Mouse (Mus musculus) midbrain, embryonic 11.5 days (tissue): ENCODE results near the gene Tsn. TPM values are rescaled to one million over a fixed set of nuclear protein-coding genes. Genes with fewer than 3 reads are reported as not detected.

Experiments used
- ATAC-seq: fragments of 200-750 bp; cut with Nextera tagmentation; 2 replicates; pipeline ENCODE4 v1.8.0; 2017; ENCODE audit warnings: moderate TSS enrichment, moderate library complexity; ENCODE audit not compliant: low FRiP score
- DNase-seq: peaks from one replicate; pipeline ENCODE4 v3.0.0; 2015; ENCODE audit warnings: low spot score; ENCODE audit errors: missing footprints
- H3K27ac ChIP-seq: fragments of 300-500 bp; sonication (generic); 2 replicates; pipeline ENCODE4 v1.5.1; 2014; ENCODE audit warnings: low read depth, low read length
- H3K27me3 ChIP-seq: fragments of 300-500 bp; sonication (generic); 2 replicates; pipeline ENCODE4 v1.6.1; 2014; ENCODE audit warnings: mild to moderate bottlenecking, low read length, moderate library complexity, mixed read lengths; ENCODE audit not compliant: control insufficient read depth, insufficient read depth
- H3K36me3 ChIP-seq: fragments of 300-500 bp; sonication (generic); 2 replicates; pipeline ENCODE4 v1.6.1; 2014; ENCODE audit warnings: mild to moderate bottlenecking, low read length, moderate library complexity, mixed read lengths; ENCODE audit not compliant: control insufficient read depth, insufficient read depth
- H3K4me1 ChIP-seq: fragments of 300-500 bp; sonication (generic); 2 replicates; pipeline ENCODE4 v1.6.1; 2014; ENCODE audit warnings: low read length; ENCODE audit not compliant: control insufficient read depth, insufficient read depth
- H3K4me2 ChIP-seq: fragments of 300-500 bp; sonication (generic); 2 replicates; pipeline ENCODE4 v1.6.1; 2014; ENCODE audit warnings: mild to moderate bottlenecking, moderate library complexity
- H3K4me3 ChIP-seq: fragments of 300-500 bp; sonication (generic); 2 replicates; pipeline ENCODE4 v1.5.1; 2014; ENCODE audit warnings: low read depth, low read length
- H3K9ac ChIP-seq: fragments of 300-500 bp; sonication (generic); 2 replicates; pipeline ENCODE4 v1.6.1; 2014; ENCODE audit warnings: low read length
- H3K9me3 ChIP-seq: fragments of 300-500 bp; sonication (generic); 2 replicates; pipeline ENCODE4 v1.6.1; 2016; ENCODE audit warnings: low read length; ENCODE audit not compliant: control insufficient read depth
- WGBS: fragments of 180-500 bp; shearing (Covaris S2); extraction: QIAGEN DNeasy Blood & Tissue Kit; methylation state at CpG from one replicate; pipeline ENCODE4 v1.1.7; 2014; 5-methylcytosine and 5-hydroxymethylcytosine counted together
- polyA plus RNA-seq: library from polyadenylated mRNA; unstranded; fragments of >200 nt; fragmentation: Nextera tagmentation; extraction: Ambion mirVana; gene quantifications from 2 replicates; pipeline ENCODE4 v1.2.1, GENCODE M21; 2014

Gene Tsn
- polyA plus RNA-seq, 1 experiment from 2014 or later: 445 TPM

DNA sequence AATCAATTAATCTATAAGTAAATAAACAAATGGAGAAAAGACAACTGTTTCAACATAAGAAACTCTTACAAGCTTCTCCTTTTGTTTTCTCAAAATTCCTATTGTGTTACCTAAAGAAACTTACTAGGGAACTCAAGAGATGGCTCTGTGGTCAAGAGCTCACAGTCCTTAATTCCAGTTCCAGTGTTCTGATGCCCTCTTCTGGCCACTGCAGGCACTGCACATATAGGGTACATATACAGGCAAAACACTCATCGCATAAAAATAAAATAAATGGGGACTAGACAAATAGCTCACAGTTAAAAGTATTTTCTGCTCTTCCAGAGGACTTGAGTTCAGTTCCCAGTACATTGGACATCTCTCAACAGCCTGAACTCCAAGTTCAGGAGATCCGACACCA lies 9.2 kb upstream of the Tsn start:
- Histone ChIP-seq H3K9ac (no peak overlapping the region), H3K4me2 (no peak overlapping the region), H3K27me3 (no peaks in the 10 kb centered on the region), H3K4me3 (no peak overlapping the region), H3K27ac (no peak overlapping the region), H3K4me1 (peaks cover 5% of the 10 kb centered on the region), H3K36me3 (peaks cover 2% of the 10 kb centered on the region; the same call in 1 of the 2 replicates), H3K9me3 (no peaks in the 10 kb centered on the region)
- WGBS: 70% methylated on average over 2 of the region's 2 CpGs
- ATAC-seq: no peak
- DNase-seq: no peak

DNA sequence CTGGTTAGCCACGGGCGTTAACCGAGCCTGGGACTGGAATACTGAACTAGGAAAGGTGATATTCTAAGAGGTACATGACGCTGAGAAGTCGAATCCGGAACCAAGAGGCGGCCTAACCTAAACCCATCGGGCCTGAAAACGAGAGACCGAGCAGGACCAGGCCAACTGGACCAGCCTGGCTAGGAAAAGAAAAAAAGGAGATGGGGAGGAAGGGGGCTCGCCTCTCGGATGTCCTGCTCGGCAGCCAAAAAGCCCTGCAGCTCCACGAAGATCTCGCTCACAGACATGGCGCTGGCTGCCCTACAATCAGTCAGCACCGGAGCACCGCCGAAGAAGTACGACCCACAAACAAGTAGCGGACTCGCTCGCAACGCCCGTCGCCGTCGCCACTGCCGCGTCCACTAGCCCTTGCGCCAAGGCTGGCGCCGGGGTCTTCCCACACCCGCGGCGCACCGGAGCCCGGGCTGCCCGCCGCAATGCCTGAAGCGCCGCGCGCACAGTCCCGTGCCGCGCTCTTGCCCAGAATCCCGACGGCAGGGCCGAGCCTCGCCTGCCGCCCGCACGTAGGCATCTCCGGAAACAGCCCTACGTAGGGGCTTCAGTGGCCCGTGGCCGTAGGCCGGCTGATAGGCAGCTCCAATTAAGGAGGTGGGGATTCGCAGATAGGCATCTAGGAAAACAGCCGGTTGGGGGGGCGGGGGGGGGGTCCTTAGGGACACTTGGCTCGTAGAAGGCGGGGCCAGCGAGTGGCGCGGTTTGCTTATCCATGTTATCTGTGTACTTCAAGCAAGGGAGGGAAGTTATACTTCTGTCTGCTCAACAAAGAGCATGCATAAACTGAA lies 538 bp downstream of the Tsn start:
- peaks cover 6% of the 10 kb centered on the region for H3K4me1 ChIP-seq
- no peaks in the 10 kb centered on the region; the same call in 1 of the 2 replicates for H3K27me3 ChIP-seq
- no peaks in the 10 kb centered on the region for H3K36me3 ChIP-seq
- under 1% methylated on average over 67 of the region's 67 CpGs for WGBS
- no peaks in the 10 kb centered on the region for H3K9me3 ChIP-seq
- peak overlapping the region; percentile 65 for H3K27ac ChIP-seq
- ATAC-seq: peak; percentile 100
- peak overlapping the region; percentile 76 for H3K4me2 ChIP-seq
- peak overlapping the region; percentile 86 for H3K9ac ChIP-seq
- DNase-seq: peak; percentile 99
- H3K4me3 ChIP-seq: peak overlapping the region; percentile 82

DNA sequence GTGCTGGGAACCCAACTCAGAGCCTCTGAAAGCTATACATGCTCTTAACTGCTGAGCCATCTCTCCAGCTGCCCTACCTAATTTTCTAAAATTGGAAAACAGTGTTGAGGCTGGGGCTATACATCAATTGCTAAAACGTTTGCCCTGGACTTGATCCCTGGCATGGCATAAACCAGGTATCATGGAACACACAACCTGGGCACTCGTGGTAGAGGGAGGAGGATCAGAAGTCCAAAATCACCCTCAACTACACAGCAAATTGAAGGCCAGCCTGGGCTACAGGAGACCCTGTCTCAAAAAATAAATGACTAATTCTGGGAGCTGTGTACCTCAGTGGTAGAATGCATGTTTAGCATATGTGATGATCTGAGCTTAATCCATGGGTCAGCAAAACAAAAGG lies 13.8 kb downstream of the Tsn start:
- H3K4me2 ChIP-seq: no peak overlapping the region
- WGBS: 91% methylated on average over 2 of the region's 2 CpGs
- no peak for ATAC-seq

DNA sequence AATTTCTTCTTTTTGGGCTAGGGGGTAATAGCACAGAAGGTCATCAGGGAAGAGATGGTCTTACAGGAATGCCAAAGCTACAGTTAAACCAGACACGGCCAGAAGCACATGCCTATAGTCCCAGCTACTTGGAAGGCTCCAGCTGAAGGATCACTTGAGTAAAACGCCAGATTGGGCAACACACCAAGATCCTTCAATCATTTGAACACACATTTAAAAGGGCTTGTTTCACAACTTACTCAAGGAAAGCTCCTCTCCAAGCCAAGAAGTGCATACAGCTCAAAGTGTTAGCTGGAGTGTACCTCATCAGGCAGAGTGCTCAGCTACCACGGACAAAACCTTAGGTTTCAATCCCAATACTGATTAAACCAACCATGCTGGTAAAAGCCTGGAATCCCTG lies 14.9 kb downstream of the Tsn start:
- no peaks in the 10 kb centered on the region for H3K4me1 ChIP-seq
- H3K9ac ChIP-seq: no peak overlapping the region
- H3K27me3 ChIP-seq: no peaks in the 10 kb centered on the region
- no peak overlapping the region for H3K27ac ChIP-seq
- H3K9me3 ChIP-seq: no peaks in the 10 kb centered on the region
- H3K36me3 ChIP-seq: peaks cover 16% of the 10 kb centered on the region
- DNase-seq (no peak), ATAC-seq (no peak)
- no peak overlapping the region for H3K4me2 ChIP-seq
- no peak overlapping the region for H3K4me3 ChIP-seq
- WGBS: 86% methylated on average over 3 of the region's 3 CpGs

More for the DNA sequence above, 13.8 kb downstream of the Tsn start:
- no peak for DNase-seq
- H3K9me3 ChIP-seq: no peaks in the 10 kb centered on the region
- peaks cover 17% of the 10 kb centered on the region for H3K36me3 ChIP-seq
- no peaks in the 10 kb centered on the region for H3K27me3 ChIP-seq
- no peak overlapping the region for H3K27ac ChIP-seq
- H3K9ac ChIP-seq: no peak overlapping the region
- H3K4me1 ChIP-seq: no peaks in the 10 kb centered on the region
- no peak overlapping the region for H3K4me3 ChIP-seq

DNA sequence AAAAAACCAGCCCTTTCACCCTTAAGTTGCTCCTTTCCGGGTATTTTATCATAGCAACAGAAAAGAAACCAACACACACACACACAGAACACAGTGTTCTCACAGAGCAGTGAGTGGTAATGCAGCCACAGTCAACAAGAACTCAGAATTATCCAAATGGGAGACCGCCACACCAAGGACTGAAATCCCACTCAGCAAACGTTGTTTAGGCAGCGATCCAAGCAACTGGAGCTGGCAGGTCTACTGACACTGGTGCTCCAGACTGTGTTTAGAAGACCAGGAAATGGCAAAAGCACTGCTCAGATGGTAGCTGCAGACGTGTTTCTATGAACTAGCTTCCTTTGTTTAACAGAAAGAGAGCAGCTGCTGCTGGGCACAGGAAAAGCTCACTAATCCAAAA lies 16.7 kb downstream of the Tsn start:
- H3K27me3 ChIP-seq: no peaks in the 10 kb centered on the region
- H3K9me3 ChIP-seq: no peaks in the 10 kb centered on the region
- no peak for DNase-seq
- H3K36me3 ChIP-seq: peaks cover 8% of the 10 kb centered on the region; the same call in 1 of the 2 replicates
- ATAC-seq: no peak
- H3K27ac ChIP-seq: no peak overlapping the region; the same call in 1 of the 2 replicates
- H3K4me3 ChIP-seq: no peak overlapping the region
- WGBS: 79% methylated on average over 5 of the region's 5 CpGs
- no peak overlapping the region for H3K9ac ChIP-seq
- no peak overlapping the region for H3K4me2 ChIP-seq
- H3K4me1 ChIP-seq: no peaks in the 10 kb centered on the region

DNA sequence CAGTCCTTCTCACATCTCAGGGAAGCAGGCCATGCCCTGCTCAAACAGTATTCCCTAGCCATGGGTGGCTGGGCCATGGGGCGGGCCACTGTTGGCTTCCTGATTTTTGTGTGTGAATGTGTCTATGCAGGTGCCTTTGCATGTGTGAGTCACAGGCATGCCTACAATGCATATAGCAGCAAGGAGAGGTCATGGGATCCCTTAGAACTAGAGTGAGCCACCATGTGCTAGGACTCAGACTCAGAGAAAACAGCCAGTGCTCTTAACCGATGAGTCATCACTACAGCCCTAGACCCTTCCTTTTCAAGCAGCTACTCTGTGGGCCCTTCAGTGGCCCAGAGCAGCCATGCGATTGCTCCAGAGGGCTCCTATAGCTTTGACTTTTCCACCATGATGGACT lies 17.3 kb downstream of the Tsn start:
- WGBS: 97% methylated on average over 3 of the region's 3 CpGs
- Histone ChIP-seq H3K4me2 (no peak overlapping the region), H3K9me3 (no peaks in the 10 kb centered on the region), H3K4me3 (no peak overlapping the region), H3K27ac (no peak overlapping the region), H3K27me3 (no peaks in the 10 kb centered on the region), H3K36me3 (peaks cover 7% of the 10 kb centered on the region; the same call in 1 of the 2 replicates), H3K9ac (no peak overlapping the region), H3K4me1 (no peaks in the 10 kb centered on the region)
- ATAC-seq (no peak), DNase-seq (no peak)

DNA sequence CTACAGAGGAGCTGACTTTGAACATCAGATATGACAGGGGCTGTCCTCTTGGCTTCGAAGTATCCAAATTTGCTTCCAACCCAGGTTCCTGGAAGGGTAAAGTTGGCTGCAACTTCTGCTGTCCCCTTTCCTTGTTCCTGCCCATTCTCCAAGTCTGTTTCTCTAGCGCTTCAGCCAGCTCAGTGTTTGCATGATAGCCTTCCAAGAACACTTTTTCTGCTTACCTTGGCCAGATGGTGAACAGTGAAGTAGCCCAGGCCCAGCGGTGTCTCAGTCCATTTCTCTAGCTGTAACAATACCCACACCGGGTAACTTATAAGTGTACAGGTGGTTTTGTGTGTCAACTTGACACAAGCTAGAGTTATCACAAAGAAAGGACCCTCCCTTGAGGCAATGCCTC lies 19.2 kb downstream of the Tsn start:
- Histone ChIP-seq H3K4me2 (no peak overlapping the region), H3K36me3 (0 out of 2 replicates have a peak, but pooled peaks cover 3% of the 10 kb centered on the region), H3K27ac (no peak overlapping the region), H3K4me1 (no peaks in the 10 kb centered on the region), H3K27me3 (no peaks in the 10 kb centered on the region), H3K9me3 (no peaks in the 10 kb centered on the region), H3K9ac (no peak overlapping the region), H3K4me3 (no peak overlapping the region)
- 85% methylated on average over 4 of the region's 4 CpGs for WGBS
- ATAC-seq: no peak
- DNase-seq: no peak

DNA sequence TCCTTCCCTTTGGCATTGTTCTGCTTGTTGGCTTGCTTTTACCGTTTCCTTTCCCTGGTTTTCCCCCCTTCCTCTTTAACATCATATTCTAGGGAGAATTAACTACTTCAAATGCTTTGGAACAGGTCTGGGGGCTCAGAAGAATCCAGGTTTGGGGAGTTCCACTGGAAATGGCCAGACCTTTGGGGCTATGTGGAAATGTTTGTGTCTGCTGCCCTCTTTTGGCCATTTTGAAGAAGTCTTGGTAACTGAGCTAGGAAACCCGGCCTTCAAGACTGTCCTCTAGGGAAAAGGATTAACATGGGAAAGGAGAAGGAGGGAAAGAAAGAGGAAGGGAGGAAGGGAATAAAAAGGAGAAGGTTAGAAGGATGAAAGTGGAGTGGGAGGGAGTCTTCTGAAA lies 36.4 kb downstream of the Tsn start:
- DNase-seq: peak; percentile 87
- Histone ChIP-seq H3K36me3 (no peaks in the 10 kb centered on the region), H3K4me3 (no peak overlapping the region), H3K9ac (no peak overlapping the region), H3K27me3 (no peaks in the 10 kb centered on the region), H3K4me1 (no peaks in the 10 kb centered on the region), H3K27ac (no peak overlapping the region), H3K9me3 (no peaks in the 10 kb centered on the region), H3K4me2 (no peak overlapping the region)
- peak; percentile 73 for ATAC-seq
- 13% methylated on average over 2 of the region's 2 CpGs for WGBS

DNA sequence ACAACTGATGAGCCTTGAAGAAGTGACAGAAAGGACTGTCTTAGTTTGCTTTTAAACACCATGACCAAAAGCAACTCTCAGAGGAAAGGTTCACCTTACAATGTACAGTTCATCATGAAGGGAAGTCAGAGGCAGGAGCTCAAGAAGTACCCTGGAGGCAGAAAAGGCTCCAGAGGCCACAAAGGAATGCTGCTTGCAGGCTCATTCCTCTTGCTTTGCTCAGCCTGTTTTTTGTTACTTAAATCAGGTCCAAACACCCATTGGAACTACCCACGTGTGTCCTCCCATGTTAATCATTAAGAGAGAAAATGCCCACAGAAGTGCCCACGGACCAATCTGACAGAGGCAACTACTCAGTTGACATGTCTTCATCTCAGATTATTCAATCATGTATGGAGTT lies 59.6 kb downstream of the Tsn start:
- H3K27ac ChIP-seq: no peak overlapping the region
- no peaks in the 10 kb centered on the region for H3K4me1 ChIP-seq
- ATAC-seq: no peak
- no peaks in the 10 kb centered on the region for H3K27me3 ChIP-seq
- no peaks in the 10 kb centered on the region for H3K36me3 ChIP-seq
- no peak overlapping the region for H3K9ac ChIP-seq
- WGBS: 49% methylated on average over 2 of the region's 2 CpGs
- H3K4me2 ChIP-seq: no peak overlapping the region
- no peak overlapping the region for H3K4me3 ChIP-seq
- no peak for DNase-seq
- H3K9me3 ChIP-seq: no peaks in the 10 kb centered on the region
